Mouse (Mus musculus) NIH3T3 (cell line): ENCODE measurements around the gene F830045P16Rik.
A peak's percentile ranks its signal among the peaks of the same experiment; 100 is the strongest.
"Not testable (repeated sequence)": the region's sequence is repeated elsewhere in the genome, so short reads cannot be mapped to it uniquely, and the experiment has no call there.

Experiments used
- DNase-seq: peaks from one replicate; pipeline ENCODE4 v3.0.0-alpha.2; 2012; ENCODE audit warnings: low read depth

F830045P16Rik gene

GRCm38 (mm10) chr2:129544919-129545318 is 8.5 kb upstream of the F830045P16Rik start:
- no peak for DNase-seq

- peak; percentile 7 for DNase-seq
Observed at GRCm38 (mm10) chr2:129544448-129544847, 8.0 kb upstream of the F830045P16Rik start.

GRCm38 (mm10) chr2:129540036-129540435 is 3.6 kb upstream of the F830045P16Rik start:
- no peak for DNase-seq

GRCm38 (mm10) chr2:129539175-129539574 is 2.8 kb upstream of the F830045P16Rik start:
- DNase-seq, result no peak

GRCm38 (mm10) chr2:129537926-129538325 is 1.5 kb upstream of the F830045P16Rik start:
- DNase-seq, result no peak

- no peak for DNase-seq
Observed at GRCm38 (mm10) chr2:129537360-129537759, 958 bp upstream of the F830045P16Rik start.

GRCm38 (mm10) chr2:129536926-129537325 is 524 bp upstream of the F830045P16Rik start:
- no peak for DNase-seq

- DNase-seq, result no peak
Observed at GRCm38 (mm10) chr2:129534886-129535591, 1.4 kb downstream of the F830045P16Rik start.

GRCm38 (mm10) chr2:129531890-129532289 is 4.5 kb downstream of the F830045P16Rik start:
- no peak for DNase-seq

GRCm38 (mm10) chr2:129531102-129531501 is 5.3 kb downstream of the F830045P16Rik start:
- no peak for DNase-seq

GRCm38 (mm10) chr2:129529297-129530209 is 6.8 kb downstream of the F830045P16Rik start:
- peak; percentile 27 for DNase-seq

GRCm38 (mm10) chr2:129527916-129528315 is 8.5 kb downstream of the F830045P16Rik start:
- DNase-seq, result no peak

- DNase-seq, result no peak
Observed at GRCm38 (mm10) chr2:129526322-129526721, 10.1 kb downstream of the F830045P16Rik start.

GRCm38 (mm10) chr2:129525644-129526043 is 10.8 kb downstream of the F830045P16Rik start:
- no peak for DNase-seq

GRCm38 (mm10) chr2:129518526-129518925 is 17.9 kb downstream of the F830045P16Rik start:
- DNase-seq, result no peak

GRCm38 (mm10) chr2:129514923-129515920 is 21.2 kb downstream of the F830045P16Rik start:
- DNase-seq, result no peak

- DNase-seq, result no peak
Observed at GRCm38 (mm10) chr2:129514401-129514667, 22.1 kb downstream of the F830045P16Rik start.

- DNase-seq, result no peak
Observed at GRCm38 (mm10) chr2:129513546-129514400, 22.6 kb downstream of the F830045P16Rik start.

GRCm38 (mm10) chr2:129512147-129512546 is 24.3 kb downstream of the F830045P16Rik start:
- DNase-seq, result not testable (repeated sequence)

- DNase-seq, result peak; percentile 73
Observed at GRCm38 (mm10) chr2:129502641-129503040, 33.8 kb downstream of the F830045P16Rik start.
